Mouse (Mus musculus) intestine, postnatal 0 days (tissue): Measurements from ENCODE around the gene Atp1a2. TPM values are rescaled to one million over a fixed set of nuclear protein-coding genes. Genes with fewer than 3 reads are reported as not detected.

Experiments
- ATAC-seq: fragments of 200-750 bp; cut with Nextera tagmentation; 2 replicates; pipeline ENCODE4 v1.8.0; 2017; ENCODE audit warnings: mild to moderate bottlenecking, moderate TSS enrichment, moderate library complexity
- H3K27ac ChIP-seq: fragments of 300-500 bp; sonication (generic); 2 replicates; pipeline ENCODE4 v1.5.1; 2014; ENCODE audit warnings: mild to moderate bottlenecking, low read depth, low read length, moderate library complexity
- H3K27me3 ChIP-seq: fragments of 300-500 bp; sonication (generic); replicated peaks from 2 replicates; pipeline ENCODE4 v1.6.1; 2014; ENCODE audit warnings: low read length, mixed read lengths; ENCODE audit not compliant: control insufficient read depth, insufficient read depth
- H3K36me3 ChIP-seq: fragments of 300-500 bp; sonication (generic); 2 replicates; pipeline ENCODE4 v1.6.1; 2014; ENCODE audit warnings: mild to moderate bottlenecking, moderate library complexity; ENCODE audit not compliant: control insufficient read depth, insufficient read depth
- H3K4me1 ChIP-seq: fragments of 300-500 bp; sonication (generic); replicated peaks from 2 replicates; pipeline ENCODE4 v1.6.1; 2014; ENCODE audit warnings: antibody characterized with exemption, low read length, mixed read lengths; ENCODE audit not compliant: control insufficient read depth, insufficient read depth
- H3K4me2 ChIP-seq: fragments of 300-500 bp; sonication (generic); replicated peaks from 2 replicates; pipeline ENCODE4 v1.6.1; 2014; ENCODE audit warnings: low read depth, mild to moderate bottlenecking, moderate library complexity
- H3K4me3 ChIP-seq: fragments of 300-500 bp; sonication (generic); 2 replicates; pipeline ENCODE4 v1.5.1; 2014; ENCODE audit warnings: low read depth, low read length
- H3K9ac ChIP-seq: fragments of 300-500 bp; sonication (generic); 2 replicates; pipeline ENCODE4 v1.6.1; 2014; ENCODE audit warnings: mild to moderate bottlenecking, low read depth, low read length
- H3K9me3 ChIP-seq: fragments of 300-500 bp; sonication (generic); 2 replicates; pipeline ENCODE4 v1.6.1; 2016; ENCODE audit warnings: mixed run types; ENCODE audit not compliant: control insufficient read depth
- CTCF ChIP-seq: sonication (generic); IDR thresholded peaks from 2 replicates; pipeline ENCODE4 v1.5.1; 2016; ENCODE audit warnings: low read depth, mild to moderate bottlenecking, control low read depth, antibody characterized with exemption, moderate library complexity
- WGBS: fragments of 180-500 bp; shearing (Covaris S2); extraction: QIAGEN DNeasy Blood & Tissue Kit; methylation state at CpG from one replicate; pipeline ENCODE4 v1.1.7; 2014; 5-methylcytosine and 5-hydroxymethylcytosine counted together
- polyA plus RNA-seq: library from polyadenylated mRNA; unstranded; fragments of >200 nt; fragmentation: Nextera tagmentation; extraction: Ambion mirVana; gene quantifications from 2 replicates; pipeline ENCODE4 v1.2.1, GENCODE M21; 2015

Atp1a2 gene
- polyA plus RNA-seq, 1 experiment from 2014 or later: 1.9 TPM

DNA sequence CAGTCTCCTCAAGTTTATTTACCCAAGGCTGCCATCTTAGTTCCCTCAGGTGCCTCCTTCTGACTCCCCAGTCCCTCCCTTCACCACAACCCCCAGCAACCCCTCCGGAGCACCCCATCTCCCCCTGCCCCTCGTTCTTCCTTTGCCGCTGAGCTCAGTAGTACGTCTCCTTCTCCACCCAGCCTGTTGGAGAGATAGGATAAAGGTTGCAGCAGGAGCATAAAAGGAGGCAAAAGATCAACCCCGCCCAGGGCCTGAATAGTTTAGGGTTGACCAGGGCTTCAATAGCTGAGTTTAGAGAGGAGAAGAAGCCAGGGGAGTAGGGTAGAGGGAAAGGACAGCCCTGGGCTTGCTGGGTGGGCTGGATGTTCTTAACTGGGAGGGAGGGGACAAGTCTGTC lies 23.3 kb downstream of the Atp1a2 start:
- no peaks in the 10 kb centered on the region; the same call in 1 of the 2 replicates for H3K4me1 ChIP-seq
- H3K4me3 ChIP-seq: no peak overlapping the region
- no peak for TF ChIP-seq CTCF
- no peaks in the 10 kb centered on the region for H3K36me3 ChIP-seq
- no peaks in the 10 kb centered on the region for H3K27me3 ChIP-seq
- H3K27ac ChIP-seq: no peak overlapping the region
- no peak for ATAC-seq
- no peaks in the 10 kb centered on the region for H3K9me3 ChIP-seq
- no peak overlapping the region for H3K9ac ChIP-seq
- WGBS: 39% methylated on average over 5 of the region's 5 CpGs
- H3K4me2 ChIP-seq: no peak overlapping the region

DNA sequence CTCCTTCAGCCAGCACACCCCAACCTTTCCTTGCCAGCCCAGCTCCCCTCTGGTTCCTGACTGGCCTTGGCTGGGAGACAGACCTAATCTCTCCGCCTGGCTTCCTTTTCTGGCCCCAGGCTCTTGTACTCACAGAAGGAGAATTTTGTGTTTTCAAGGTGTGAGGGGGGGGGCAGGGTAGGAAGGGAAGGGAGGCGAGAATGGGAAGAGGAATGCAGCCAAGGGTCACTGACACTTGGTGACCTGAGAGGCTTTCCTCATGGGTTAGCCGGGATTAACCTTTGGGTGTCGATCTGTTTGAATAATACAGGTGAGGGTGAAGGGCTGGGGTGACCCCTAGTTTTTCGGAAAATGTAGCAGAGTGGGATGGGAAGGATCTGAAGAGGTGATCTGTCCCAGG lies 23.7 kb downstream of the Atp1a2 start:
- Histone ChIP-seq H3K27ac (no peak overlapping the region), H3K4me1 (no peaks in the 10 kb centered on the region; the same call in 1 of the 2 replicates), H3K4me2 (no peak overlapping the region), H3K4me3 (no peak overlapping the region), H3K9me3 (no peaks in the 10 kb centered on the region), H3K36me3 (no peaks in the 10 kb centered on the region), H3K27me3 (no peaks in the 10 kb centered on the region), H3K9ac (no peak overlapping the region)
- ATAC-seq: no peak
- WGBS: 57% methylated on average over 5 of the region's 5 CpGs
- no peak for TF ChIP-seq CTCF

DNA sequence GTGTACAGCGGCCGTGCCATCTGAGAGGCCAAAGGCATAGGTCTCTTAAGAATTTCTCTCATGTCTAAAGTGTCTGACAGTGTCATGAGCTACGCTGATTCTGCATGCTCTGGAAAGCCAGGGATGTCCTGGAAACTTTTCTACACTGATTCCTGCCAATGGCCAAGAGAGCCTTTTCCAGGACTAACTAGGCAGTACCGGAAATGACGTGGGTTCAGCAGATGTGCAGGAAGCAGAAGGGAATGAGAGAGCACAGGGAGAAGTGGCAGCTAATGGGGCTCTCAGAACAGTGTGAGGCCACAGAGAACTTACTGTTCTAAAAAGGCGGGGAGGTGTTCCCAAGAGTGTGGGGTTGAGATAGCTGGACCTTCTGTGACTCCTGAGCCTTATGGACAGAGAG lies 24.5 kb downstream of the Atp1a2 start:
- no peak overlapping the region for H3K27ac ChIP-seq
- no peak overlapping the region for H3K9ac ChIP-seq
- H3K4me1 ChIP-seq: no peaks in the 10 kb centered on the region; the same call in 1 of the 2 replicates
- H3K4me2 ChIP-seq: no peak overlapping the region
- 87% methylated on average over 6 of the region's 6 CpGs for WGBS
- H3K27me3 ChIP-seq: no peaks in the 10 kb centered on the region
- no peak for TF ChIP-seq CTCF
- ATAC-seq: no peak
- no peaks in the 10 kb centered on the region for H3K9me3 ChIP-seq
- H3K4me3 ChIP-seq: no peak overlapping the region
- H3K36me3 ChIP-seq: no peaks in the 10 kb centered on the region

DNA sequence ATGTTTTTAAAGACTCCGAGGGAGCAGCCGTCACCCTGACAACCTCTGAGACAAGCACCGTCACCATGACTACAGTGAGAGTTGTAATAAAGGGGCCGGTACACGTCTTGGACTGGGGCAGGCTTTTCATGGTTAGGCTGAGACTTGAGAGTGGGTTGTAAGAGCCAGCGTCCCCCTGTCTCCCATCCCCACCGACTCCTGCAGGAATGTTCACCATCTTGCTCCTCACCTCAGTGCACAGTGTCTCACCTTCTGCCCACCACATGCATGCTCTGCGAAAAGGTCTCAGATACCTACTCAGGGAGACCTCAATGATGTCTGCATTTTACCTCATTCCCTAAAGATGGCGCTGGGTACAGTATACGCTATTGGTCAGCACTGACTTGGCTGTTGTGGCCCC lies 26.1 kb downstream of the Atp1a2 start:
- no peak for TF ChIP-seq CTCF
- WGBS: 56% methylated on average over 10 of the region's 10 CpGs
- no peak for ATAC-seq

DNA sequence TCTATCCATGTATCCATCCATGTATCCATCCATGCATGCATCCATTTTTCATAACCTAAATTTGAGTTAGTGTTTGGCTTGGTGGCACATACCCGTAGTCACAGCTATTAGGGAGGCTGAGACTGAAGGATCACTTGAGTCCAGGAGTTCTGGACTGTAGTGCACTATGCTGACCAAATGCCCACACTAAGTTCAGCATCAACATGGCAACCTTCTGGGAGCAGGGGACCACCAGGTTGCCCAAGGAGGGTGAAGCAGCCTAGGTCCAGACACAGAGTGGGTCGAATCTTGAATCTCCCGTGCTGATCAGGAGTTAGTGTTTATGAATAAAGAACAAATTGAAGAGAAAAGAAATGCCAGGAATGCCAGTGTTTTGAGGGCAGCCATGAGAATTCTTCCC lies 26.7 kb downstream of the Atp1a2 start:
- 82% methylated on average over 3 of the region's 3 CpGs for WGBS
- Histone ChIP-seq H3K9ac (no peak overlapping the region), H3K27me3 (no peaks in the 10 kb centered on the region), H3K4me1 (no peaks in the 10 kb centered on the region; the same call in 1 of the 2 replicates), H3K4me3 (no peak overlapping the region), H3K4me2 (no peak overlapping the region), H3K36me3 (no peaks in the 10 kb centered on the region), H3K27ac (no peak overlapping the region), H3K9me3 (no peaks in the 10 kb centered on the region)
- no peak for TF ChIP-seq CTCF
- ATAC-seq: no peak

More for the DNA sequence above, 26.1 kb downstream of the Atp1a2 start:
- Histone ChIP-seq H3K9me3 (no peaks in the 10 kb centered on the region), H3K4me1 (no peaks in the 10 kb centered on the region; the same call in 1 of the 2 replicates), H3K4me3 (no peak overlapping the region), H3K9ac (no peak overlapping the region), H3K27me3 (no peaks in the 10 kb centered on the region), H3K4me2 (no peak overlapping the region), H3K36me3 (no peaks in the 10 kb centered on the region), H3K27ac (no peak overlapping the region)

DNA sequence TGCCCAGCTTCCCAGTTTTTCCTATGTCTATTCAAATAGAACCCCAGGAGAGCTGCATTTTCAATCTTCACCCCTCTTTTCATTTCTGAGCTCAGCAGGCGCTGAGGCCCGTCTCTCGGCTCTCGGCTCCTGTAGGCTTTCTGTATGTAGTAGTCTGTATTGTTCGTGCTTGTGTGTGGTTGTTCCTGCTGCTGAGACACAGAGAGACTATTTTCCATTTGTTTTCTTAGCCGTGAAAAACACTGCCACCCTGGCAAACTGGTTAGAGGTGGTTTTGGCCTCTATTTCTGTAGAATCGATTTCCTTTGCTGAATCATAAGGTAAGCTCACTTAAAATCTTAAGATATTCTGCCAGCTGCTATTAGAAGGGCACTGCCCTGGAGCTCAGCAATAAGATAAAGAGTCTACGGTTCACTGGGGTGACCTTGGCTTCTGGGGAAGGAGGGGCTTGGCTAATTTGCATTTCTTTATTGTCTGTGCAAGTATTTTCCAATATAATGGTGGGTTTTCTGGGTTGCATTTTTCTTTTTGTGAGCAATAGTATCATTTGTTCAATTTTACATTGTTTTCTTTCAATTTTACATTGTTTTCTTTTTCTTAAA lies 36.3 kb downstream of the Atp1a2 start, which contains the start of gene Igsf8:
TSS of gene Igsf8 (plus strand) at position 165 of the 602 bp plus-strand sequence.
- no peak within 1 kb of the TSS for H3K4me2 ChIP-seq
- no peak within 1 kb of the TSS for H3K27ac ChIP-seq
- no peak within 1 kb of the TSS; the same call in 1 of the 2 replicates for H3K9ac ChIP-seq
- WGBS: 68% methylated on average over 8 of the region's 8 CpGs
- no peaks in the 10 kb centered on the region for H3K4me1 ChIP-seq
- H3K9me3 ChIP-seq: no peaks in the 10 kb centered on the region
- H3K27me3 ChIP-seq: no peaks in the 10 kb centered on the region
- no peak for ATAC-seq
- no peak within 1 kb of the TSS for H3K4me3 ChIP-seq
- no peak for TF ChIP-seq CTCF
- no peaks in the 10 kb centered on the region for H3K36me3 ChIP-seq

DNA sequence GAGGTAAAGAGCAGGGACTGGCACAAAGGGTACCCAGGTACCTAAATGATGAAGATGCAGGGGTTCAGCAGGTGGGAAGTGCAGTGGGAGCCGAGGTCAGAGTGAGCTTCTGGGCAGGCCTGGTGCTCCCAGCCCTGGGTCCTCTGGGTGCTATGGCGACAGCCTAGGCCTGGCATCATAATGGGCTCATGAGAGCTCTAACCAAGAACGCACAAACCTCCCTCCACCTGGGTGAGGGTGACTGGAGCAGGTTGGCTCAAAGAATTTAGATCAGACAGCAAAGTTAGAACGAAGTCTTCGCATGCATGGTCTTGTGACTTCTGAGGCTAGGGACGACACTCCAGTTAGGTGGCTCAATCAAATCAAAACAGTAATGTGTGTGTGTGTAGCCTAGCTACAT lies 39.5 kb downstream of the Atp1a2 start, which contains the start of gene Atp1a4:
TSS of gene Atp1a4 (minus strand) at position 101 of the 400 bp plus-strand sequence.
- no peak within 1 kb of the TSS for H3K27ac ChIP-seq
- WGBS: 91% methylated on average over 6 of the region's 6 CpGs
- ATAC-seq: no peak

More for the DNA sequence above, 39.5 kb downstream of the Atp1a2 start, which contains the start of gene Atp1a4:
- no peaks in the 10 kb centered on the region for H3K4me1 ChIP-seq
- TF ChIP-seq CTCF: no peak
- H3K27me3 ChIP-seq: no peaks in the 10 kb centered on the region
- H3K4me2 ChIP-seq: no peak within 1 kb of the TSS
- H3K9ac ChIP-seq: no peak within 1 kb of the TSS
- H3K36me3 ChIP-seq: no peaks in the 10 kb centered on the region
- H3K4me3 ChIP-seq: no peak within 1 kb of the TSS
- no peaks in the 10 kb centered on the region for H3K9me3 ChIP-seq
